Mouse (Mus musculus): ENCODE data around the gene Cyp4f39.
"Not testable (repeated sequence)": the region's sequence is repeated elsewhere in the genome, so short reads cannot be mapped to it uniquely, and the experiment has no call there.

The Cyp4f39 gene

DNA sequence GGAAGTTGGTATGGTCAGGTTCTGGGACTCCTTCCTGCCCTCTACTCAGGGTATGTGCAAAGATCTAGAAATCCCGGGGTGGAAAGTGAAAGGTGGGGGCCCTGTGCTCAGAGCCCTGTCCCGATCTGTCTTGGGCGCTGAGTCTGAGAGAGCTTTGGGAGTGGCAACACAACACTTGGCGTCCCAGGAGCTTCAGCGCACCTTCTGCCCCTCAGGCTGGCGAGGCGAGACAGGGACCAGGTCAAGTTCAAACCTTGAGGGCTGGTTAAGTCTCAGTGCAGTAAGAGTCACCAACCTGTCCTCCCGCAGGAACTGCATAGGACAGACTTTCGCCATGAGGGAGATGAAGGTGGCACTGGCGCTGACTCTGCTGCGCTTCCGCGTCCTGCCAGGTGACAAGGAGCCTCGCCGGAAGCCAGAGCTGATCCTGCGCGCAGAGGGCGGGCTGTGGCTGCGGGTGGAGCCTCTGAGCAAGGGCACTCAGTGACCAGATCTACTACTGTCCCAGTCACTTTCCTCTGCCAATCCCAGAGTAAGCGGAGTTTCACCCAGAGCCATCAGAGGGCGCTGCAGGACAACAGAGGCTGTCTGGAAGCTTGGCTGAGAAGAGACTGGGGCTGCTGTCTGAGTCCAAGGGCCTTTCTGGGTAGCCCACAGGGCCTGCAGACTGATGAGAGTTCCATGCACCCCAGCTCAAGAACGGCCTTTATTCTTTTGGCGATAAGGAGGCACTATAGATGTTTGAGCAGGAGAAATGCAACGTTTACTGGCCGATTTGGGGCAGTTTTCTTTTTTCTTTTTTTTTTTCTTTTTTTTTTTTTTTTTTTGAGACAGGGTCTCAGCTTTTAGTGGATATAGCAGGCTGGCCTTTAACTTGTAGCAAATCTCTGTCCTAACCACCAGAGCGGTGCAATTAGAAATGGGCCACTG is 76.2 kb downstream of the Cyp4f39 start:
- peak; percentile 82 to 92 for DNase-seq (ENCODE audit: low spot score in 2 of 2)

DNA sequence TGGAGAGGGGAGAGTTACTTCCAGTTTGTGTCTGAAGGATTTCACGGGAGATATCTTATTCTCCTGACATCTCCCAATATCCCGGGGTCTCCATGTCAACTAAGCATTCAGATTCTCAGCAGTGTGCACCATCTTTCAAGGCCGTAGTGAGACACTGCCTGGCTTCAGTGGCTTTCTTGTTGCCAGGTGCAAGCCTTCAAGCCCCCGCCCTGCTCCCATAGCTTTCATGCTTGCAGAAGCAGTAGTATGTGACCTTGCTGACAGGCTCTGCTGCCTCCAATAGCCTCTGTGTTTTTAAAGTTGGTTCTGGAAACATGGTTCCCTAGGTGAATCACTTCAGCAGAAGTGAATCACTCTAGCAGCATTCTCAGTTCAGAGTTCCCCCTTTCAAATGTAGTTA is 79.8 kb downstream of the Cyp4f39 start:
- DNase-seq (ENCODE audit: low spot score in 2 of 2) = not testable (repeated sequence)

DNA sequence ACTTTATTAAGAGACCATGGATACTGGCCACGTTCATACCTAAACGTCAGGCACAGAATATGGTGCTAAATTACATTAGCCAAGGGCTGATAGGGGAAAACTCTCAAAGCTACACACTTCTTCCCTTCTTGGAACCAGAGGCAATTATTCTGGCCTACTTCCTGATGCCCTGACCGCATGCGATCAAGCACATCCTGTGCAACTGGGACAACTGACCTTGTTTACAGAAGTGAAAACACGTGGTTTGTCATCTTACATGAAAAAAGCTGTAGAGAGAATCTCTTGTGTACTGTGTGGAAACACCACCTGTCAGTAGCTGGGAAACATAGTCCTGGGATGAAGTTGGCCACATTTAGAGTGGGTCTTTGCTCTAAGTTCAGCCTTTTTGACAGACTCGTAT is 81.5 kb downstream of the Cyp4f39 start:
- no peak for DNase-seq (ENCODE audit: low spot score in 2 of 2)

DNA sequence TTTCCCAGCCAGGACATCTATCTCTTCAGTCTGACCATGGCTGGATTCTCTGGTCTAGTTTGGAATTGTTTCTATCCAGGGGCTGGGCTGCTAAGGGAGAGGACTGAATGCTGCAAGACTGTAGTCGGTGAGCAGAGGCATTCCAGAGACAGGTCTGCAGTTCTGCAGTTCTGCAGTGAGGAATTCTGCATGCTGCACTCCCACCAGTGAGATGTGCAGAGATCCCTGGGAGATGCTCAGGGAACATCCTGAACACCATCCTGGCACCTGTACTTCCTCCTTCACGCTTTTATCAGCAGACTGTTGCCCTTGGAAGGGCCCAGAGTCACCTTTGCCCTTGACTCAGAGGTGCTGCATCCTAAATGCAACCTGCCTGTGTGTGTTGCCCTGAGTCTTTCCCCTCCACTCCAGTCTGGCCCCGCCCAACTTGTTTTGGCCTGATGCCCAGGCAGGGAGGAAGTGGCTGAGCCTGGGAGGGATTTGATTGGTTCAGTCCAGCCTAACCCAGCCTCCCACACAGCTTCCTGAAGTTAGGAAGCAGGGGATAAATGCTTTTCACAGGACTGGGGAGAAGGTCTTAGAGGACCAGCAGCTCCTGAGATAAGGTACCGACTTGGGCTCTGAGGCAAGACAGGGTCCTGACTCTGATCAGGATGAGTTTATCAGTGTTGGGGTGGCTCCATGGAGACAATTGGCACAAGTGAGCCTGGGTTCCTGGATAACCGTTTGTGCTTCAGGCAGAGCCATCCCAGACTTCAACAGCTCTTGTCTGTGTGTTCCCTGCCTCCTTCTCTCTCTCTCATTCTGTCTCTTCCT is 83.7 kb downstream of the Cyp4f39 start, which contains the start of gene Cyp4f16:
Gene Cyp4f16, plus strand, starts transcription at position 508 of the 816 bp plus-strand sequence.
- DNase-seq (ENCODE audit: low spot score in 2 of 2) = peak; percentile 76 to 89

DNA sequence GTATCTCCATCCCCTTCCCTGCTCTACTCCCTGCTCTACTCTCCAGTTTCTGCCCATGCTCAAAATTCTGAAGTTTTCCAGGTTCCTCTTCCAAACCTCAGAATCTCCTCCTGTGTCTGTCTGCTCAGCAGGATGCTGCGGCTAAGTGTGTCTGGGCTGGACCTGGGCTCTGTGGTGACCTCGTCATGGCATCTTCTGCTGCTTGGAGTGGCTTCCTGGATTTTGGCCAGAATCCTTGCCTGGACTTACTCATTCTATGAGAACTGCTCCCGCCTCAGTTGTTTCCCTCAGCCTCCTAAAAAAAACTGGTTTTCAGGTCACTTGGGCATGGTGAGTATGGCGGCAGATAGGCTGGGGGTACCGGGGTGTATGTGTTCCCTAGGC is 84.3 kb downstream of the Cyp4f39 start:
- no peak for DNase-seq (ENCODE audit: low spot score in 2 of 2)

Measured in cerebellum, postnatal 4 days (tissue).